Mouse (Mus musculus) kidney, adult 2 months (tissue): Measurements from ENCODE around the gene Abhd15.
A peak's percentile ranks its signal among the peaks of the same experiment; 100 is the strongest.

Source experiments
- CTCF ChIP-seq: fragments of 200-500 bp; conservative IDR thresholded peaks from 2 replicates; pipeline ENCODE4 v1.5.1; 2011; ENCODE audit warnings: low read depth, mild to moderate bottlenecking, control low read depth, low read length, moderate library complexity, mixed read lengths; ENCODE audit not compliant: insufficient read depth, insufficient read length
- POLR2A ChIP-seq: fragments of 200-500 bp; IDR thresholded peaks from one replicate; pipeline ENCODE4 v1.6.1; 2011; ENCODE audit warnings: low read depth, low read length, control low read depth

DNA sequence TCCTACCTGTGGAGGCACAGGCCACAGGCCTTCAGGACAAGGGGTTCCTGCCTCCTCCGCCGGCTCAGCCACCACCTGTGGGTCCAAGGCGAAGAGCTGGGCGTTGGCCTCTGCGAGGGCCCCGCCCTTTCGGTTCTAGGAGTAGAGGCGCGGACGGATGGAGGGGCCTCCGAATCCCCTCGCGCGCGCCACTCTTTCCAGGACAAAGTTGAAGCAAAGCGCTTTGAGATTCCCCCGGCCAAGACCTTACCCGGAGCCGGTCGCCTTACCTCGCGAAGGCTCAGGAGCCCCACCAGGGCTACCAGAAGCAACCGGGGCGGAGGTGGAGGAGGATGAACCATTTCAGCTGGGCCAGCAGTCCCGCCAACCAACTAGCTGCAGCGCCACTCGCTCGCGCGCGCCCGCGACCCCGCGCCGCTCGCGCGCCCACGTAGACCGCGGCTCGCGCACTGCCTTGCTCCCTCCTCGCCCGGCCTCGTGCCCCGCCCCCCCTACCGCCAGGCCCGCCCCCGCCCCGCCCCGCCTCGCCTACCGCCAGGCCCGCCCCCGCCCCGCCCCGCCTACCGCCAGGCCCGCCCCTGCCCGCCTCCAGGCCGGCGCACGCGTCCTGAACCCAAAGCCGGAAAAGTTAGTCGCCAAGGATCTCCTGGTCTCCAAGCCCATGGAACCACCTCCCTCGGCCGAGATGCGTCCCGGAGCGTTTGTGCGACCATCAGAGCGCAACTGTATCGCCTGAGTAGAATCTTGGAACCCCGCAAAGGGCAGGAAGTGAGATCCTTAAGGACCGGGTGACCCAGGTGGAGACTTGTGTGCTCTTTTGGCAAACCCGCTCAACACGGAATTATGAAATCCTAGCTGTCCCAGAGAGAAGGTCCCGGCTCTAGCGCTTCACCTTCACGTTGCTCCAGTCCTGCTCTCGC lies 1.8 kb upstream of the Abhd15 start:
- TF ChIP-seq POLR2A (peak; percentile 67), CTCF (no peak)
